ENCODE assay signal across 15 mouse cellular contexts in the genomic region with DNA sequence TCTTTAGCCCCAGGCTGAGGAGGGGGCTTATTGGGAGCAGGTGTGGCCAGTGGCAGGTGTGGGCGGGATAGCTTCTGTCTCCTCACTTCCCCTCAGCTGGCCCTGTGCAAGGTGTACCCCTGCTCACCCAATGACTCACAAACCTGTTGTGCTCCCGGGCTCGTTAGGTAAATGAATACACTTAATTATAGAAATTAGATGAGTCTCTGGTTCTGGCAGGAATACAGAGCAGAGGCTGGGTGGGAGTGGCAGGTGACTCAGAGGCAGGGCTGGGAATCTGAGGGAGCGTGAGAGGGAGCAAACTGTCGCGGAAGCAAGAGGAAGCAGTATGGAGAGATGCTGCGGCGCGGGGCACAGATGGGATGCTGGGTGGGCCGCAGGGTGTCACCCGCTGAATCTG. TPM values are rescaled to one million over a fixed set of nuclear protein-coding genes. Genes with fewer than 3 reads are reported as not detected.
DNase-seq lines count a peak whose midpoint lies in the region; ATAC-seq lines count a peak whose summit lies in the region.
"Had no signal": no experiment of that assay in that cellular context is flagged by ENCODE, and none has a peak within 500 bp of the region (broad histone marks: within the 10 kb centered on the region; RNA-seq: fewer than 3 reads in every experiment).

No protein-coding gene starts in this region.

- intact Hi-C loops in left cerebral cortex, postnatal 25 days (cut with DNase I), result no loop called here

- no peaks in the 10 kb centered on the region for H3K9me3 ChIP-seq in embryonic facial prominence, embryonic 14.5 days (ENCODE audit: control insufficient read depth, low read length)
- no peaks in the 10 kb centered on the region for H3K9me3 ChIP-seq in embryonic facial prominence, embryonic 10.5 days
- H3K9me3 ChIP-seq in hindbrain, embryonic 14.5 days (ENCODE audit: control insufficient read depth, low read length), result no peaks in the 10 kb centered on the region
- peaks cover 5% of the 10 kb centered on the region; the same call in 1 of the 2 replicates for H3K9me3 ChIP-seq in hindbrain, embryonic 13.5 days
- H3K9me3 ChIP-seq: heart, embryonic 13.5 days; megakaryocyte, embryonic 14.5 days had no signal

- H3K9ac ChIP-seq in embryonic facial prominence, embryonic 14.5 days (ENCODE audit: low read depth, low read length), result no peak overlapping the region
- H3K9ac ChIP-seq in hindbrain, embryonic 14.5 days, result no peak overlapping the region
- no peak overlapping the region for H3K9ac ChIP-seq in hindbrain, embryonic 13.5 days
- H3K9ac ChIP-seq: heart, embryonic 13.5 days; limb, embryonic 13.5 days had no signal

- H3K4me1 ChIP-seq in embryonic facial prominence, embryonic 14.5 days (ENCODE audit: control insufficient read depth, insufficient read depth, low read length), result no peaks in the 10 kb centered on the region
- H3K4me1 ChIP-seq in embryonic facial prominence, embryonic 10.5 days, result peaks cover 19% of the 10 kb centered on the region
- no peaks in the 10 kb centered on the region for H3K4me1 ChIP-seq in hindbrain, embryonic 14.5 days (replicated peaks; ENCODE audit: control insufficient read depth, insufficient read depth, low read length)
- H3K4me1 ChIP-seq in hindbrain, embryonic 13.5 days (replicated peaks), result peaks cover 7% of the 10 kb centered on the region; the same call in 1 of the 2 replicates
- H3K4me1 ChIP-seq: limb, embryonic 13.5 days had no signal

- no peak overlapping the region for H3K27ac ChIP-seq in embryonic facial prominence, embryonic 14.5 days (replicated peaks; ENCODE audit: low read depth, low read length)
- H3K27ac ChIP-seq in embryonic facial prominence, embryonic 10.5 days (replicated peaks), result no peak overlapping the region
- H3K27ac ChIP-seq in hindbrain, embryonic 14.5 days, result no peak overlapping the region
- H3K27ac ChIP-seq in hindbrain, embryonic 13.5 days, result no peak overlapping the region
- H3K27ac ChIP-seq: heart, embryonic 13.5 days; limb, embryonic 13.5 days had no signal

- H3K4me3 ChIP-seq in embryonic facial prominence, embryonic 14.5 days (ENCODE audit: low read depth, low read length), result no peak overlapping the region
- H3K4me3 ChIP-seq in embryonic facial prominence, embryonic 10.5 days, result no peak overlapping the region
- no peak overlapping the region for H3K4me3 ChIP-seq in hindbrain, embryonic 14.5 days (replicated peaks; ENCODE audit: low read length)
- H3K4me3 ChIP-seq in hindbrain, embryonic 13.5 days, result no peak overlapping the region
- H3K4me3 ChIP-seq: heart, embryonic 13.5 days; limb, embryonic 13.5 days; megakaryocyte, embryonic 14.5 days had no signal

- no peaks in the 10 kb centered on the region for H3K27me3 ChIP-seq in embryonic facial prominence, embryonic 14.5 days (replicated peaks; ENCODE audit: control insufficient read depth, insufficient read depth, low read length)
- peaks cover 8% of the 10 kb centered on the region for H3K27me3 ChIP-seq in embryonic facial prominence, embryonic 10.5 days (replicated peaks; ENCODE audit: low read depth, poor library complexity, severe bottlenecking)
- no peaks in the 10 kb centered on the region for H3K27me3 ChIP-seq in hindbrain, embryonic 14.5 days (ENCODE audit: control insufficient read depth, insufficient read depth, low read length)
- peaks cover 22% of the 10 kb centered on the region for H3K27me3 ChIP-seq in hindbrain, embryonic 13.5 days

- H3K36me3 ChIP-seq in embryonic facial prominence, embryonic 14.5 days (ENCODE audit: control insufficient read depth, insufficient read depth, low read length), result no peaks in the 10 kb centered on the region
- H3K36me3 ChIP-seq in embryonic facial prominence, embryonic 10.5 days (replicated peaks), result no peaks in the 10 kb centered on the region
- H3K36me3 ChIP-seq in hindbrain, embryonic 14.5 days (replicated peaks; ENCODE audit: control insufficient read depth, insufficient read depth), result no peaks in the 10 kb centered on the region
- peaks cover 7% of the 10 kb centered on the region; the same call in 1 of the 2 replicates for H3K36me3 ChIP-seq in hindbrain, embryonic 13.5 days
- H3K36me3 ChIP-seq: heart, embryonic 13.5 days; limb, embryonic 13.5 days had no signal

- DNase-seq in embryonic facial prominence, embryonic 14.5 days (ENCODE audit: low spot score), result peak; percentile 47
- no peak for DNase-seq in embryonic facial prominence, embryonic 10.5 days (ENCODE audit: low spot score)
- peak; percentile 90 for DNase-seq in right cerebral cortex, adult 18-20 months
- DNase-seq in right cerebral cortex, postnatal 4 days, result no peak
- peak; percentile 74 to 92 for DNase-seq in left cerebral cortex, postnatal 25 days (ENCODE audit: low spot score in 2 of 2)
- no peak for DNase-seq in hindbrain, embryonic 14.5 days (ENCODE audit: low spot score)
- no peak for DNase-seq in adrenal gland, adult 8-10 months
- DNase-seq: gastrocnemius, postnatal 36 days; kidney, adult 8-10 months; lung, adult 2 months had no signal

- 84% methylated on average over 11 of the region's 11 CpGs for WGBS in embryonic facial prominence, embryonic 14.5 days
- 79% methylated on average over 11 of the region's 11 CpGs for WGBS in embryonic facial prominence, embryonic 10.5 days
- 84% methylated on average over 11 of the region's 11 CpGs for WGBS in hindbrain, embryonic 14.5 days
- 78% methylated on average over 11 of the region's 11 CpGs for WGBS in hindbrain, embryonic 13.5 days

- peak; percentile 67 for ATAC-seq in embryonic facial prominence, embryonic 14.5 days (ENCODE audit: low read depth)
- ATAC-seq in hindbrain, embryonic 14.5 days (ENCODE audit: low FRiP score), result no peak
- no peak for ATAC-seq in hindbrain, embryonic 13.5 days (ENCODE audit: low FRiP score)
- ATAC-seq: hindbrain, embryonic 16.5 days had no signal

- no peak overlapping the region for H3K4me2 ChIP-seq in embryonic facial prominence, embryonic 14.5 days (ENCODE audit: low read depth, low read length)
- H3K4me2 ChIP-seq in hindbrain, embryonic 14.5 days (replicated peaks), result no peak overlapping the region
- no peak overlapping the region for H3K4me2 ChIP-seq in hindbrain, embryonic 13.5 days
- H3K4me2 ChIP-seq: heart, embryonic 13.5 days; limb, embryonic 13.5 days had no signal

RNA-seq across cellular contexts. Expression of gene Kcnc4, which starts 17.2 kb away (rescaled TPM):
- 0.94 and 1.3 TPM in 2 replicates for polyA plus RNA-seq in embryonic facial prominence, embryonic 14.5 days (2014; fragmentation: Nextera tagmentation; extraction: Ambion mirVana)
- polyA plus RNA-seq in embryonic facial prominence, embryonic 10.5 days (2016; fragmentation: Nextera tagmentation; extraction: Ambion mirVana), result 0.32 and 0.33 TPM in 2 replicates
- 10 to 100 TPM; 62.5 to 66.4 TPM for total RNA-seq in left cerebral cortex, postnatal 25 days (2021)
- polyA plus RNA-seq in hindbrain, embryonic 14.5 days (2014; fragmentation: Nextera tagmentation; extraction: Ambion mirVana), result 7.9 and 11.8 TPM in 2 replicates
- polyA plus RNA-seq in hindbrain, embryonic 13.5 days (2015; fragmentation: Nextera tagmentation; extraction: Ambion mirVana), result 2.1 and 2.3 TPM in 2 replicates
- total RNA-seq in adrenal gland, adult 8-10 months (2022), result 10 to 100 TPM; 10.3 to 19.0 (median 12.7) TPM

Comparison
In these comparisons a context has a peak if more than half of its experiments do, and no peak if none do; other contexts are left out.
1. DNase-seq: peak in embryonic facial prominence, embryonic 14.5 days (single experiment), right cerebral cortex, adult 18-20 months (single experiment) and left cerebral cortex, postnatal 25 days (2 of 2); none in embryonic facial prominence, embryonic 10.5 days (single experiment), right cerebral cortex, postnatal 4 days (single experiment), hindbrain, embryonic 14.5 days (single experiment) and adrenal gland, adult 8-10 months (single experiment).